Mouse (Mus musculus): Measurements from ENCODE around the gene Cyp2a5. TPM values are rescaled to one million over a fixed set of nuclear protein-coding genes. Genes with fewer than 3 reads are reported as not detected.

Cyp2a5 gene
- not detected in 4 replicates for total RNA-seq (2023)

GRCm38 (mm10) chr7:26835059-26835458 is at the start of gene Cyp2a5:
TSS of gene Cyp2a5 (plus strand) at chr7:26835305.

GRCm38 (mm10) chr7:26808592-26808991 is 26.5 kb upstream of the Cyp2a5 start, which contains the start of gene Cyp2g1:
TSS of gene Cyp2g1 (plus strand) at chr7:26808892.

Other genes starting within 250 kb of the Cyp2a5 start
- gene Vmn1r185, start 216.8 kb upstream of the Cyp2a5 start, total RNA-seq (2023): not detected in 4 replicates
- not detected in 4 replicates for gene Cyp2b23, start 148.9 kb upstream of the Cyp2a5 start, total RNA-seq (2023)
- not detected in 4 replicates for gene Cyp2b19, start 78.2 kb upstream of the Cyp2a5 start, total RNA-seq (2023)
- not detected in 4 replicates for gene Cyp2g1, start 26.4 kb upstream of the Cyp2a5 start, total RNA-seq (2023)
- gene Cyp2a22, start 104.1 kb downstream of the Cyp2a5 start, total RNA-seq (2023): not detected in 4 replicates
- not detected in 4 replicates for gene Cyp2a12, start 193.8 kb downstream of the Cyp2a5 start, total RNA-seq (2023)